Mouse (Mus musculus) small intestine, adult 2 months (tissue): ENCODE measurements around the gene Msi2. TPM values are rescaled to one million over a fixed set of nuclear protein-coding genes. Genes with fewer than 3 reads are reported as not detected.

Source experiments
- H3K27ac ChIP-seq: fragments of 200-500 bp; 2 replicates; pipeline ENCODE4 v1.5.1; 2012; ENCODE audit warnings: low read depth, low read length, control low read depth, inconsistent platforms; ENCODE audit not compliant: insufficient read depth
- H3K27me3 ChIP-seq: fragments of 200-500 bp; 2 replicates; pipeline ENCODE4 v1.6.1; 2012; ENCODE audit warnings: mild to moderate bottlenecking, moderate library complexity, low read length, inconsistent platforms; ENCODE audit not compliant: control insufficient read depth, insufficient read depth
- H3K36me3 ChIP-seq: fragments of 200-500 bp; 2 replicates; pipeline ENCODE4 v1.6.1; 2012; ENCODE audit warnings: mild to moderate bottlenecking, low read length, control low read depth, inconsistent platforms; ENCODE audit not compliant: control insufficient read depth, insufficient read depth
- H3K4me1 ChIP-seq: fragments of 200-500 bp; 2 replicates; pipeline ENCODE4 v1.6.1; 2012; ENCODE audit warnings: low read length, inconsistent platforms, mixed read lengths; ENCODE audit not compliant: control insufficient read depth, insufficient read depth, insufficient read length
- H3K4me3 ChIP-seq: fragments of 200-500 bp; 2 replicates; pipeline ENCODE4 v1.5.1; 2012; ENCODE audit warnings: low read depth, mild to moderate bottlenecking, control low read depth, inconsistent platforms, low read length, moderate library complexity
- CTCF ChIP-seq: fragments of 200-500 bp; IDR thresholded peaks from 2 replicates; pipeline ENCODE4 v1.5.1; 2012; ENCODE audit warnings: low read depth, mild to moderate bottlenecking, control low read depth, inconsistent platforms, low read length, moderate library complexity, mixed read lengths; ENCODE audit not compliant: insufficient replicate concordance, insufficient read length; ENCODE audit errors: extremely low read depth
- POLR2A ChIP-seq: fragments of 200-500 bp; IDR thresholded peaks from 2 replicates; pipeline ENCODE4 v1.6.1; 2012; ENCODE audit warnings: low read depth, mild to moderate bottlenecking, control low read depth, inconsistent platforms, low read length, moderate library complexity
- WGBS: fragments of 180-500 bp; shearing (Covaris S2); methylation state at CpG from one replicate; pipeline ENCODE4 v1.1.7; 2018; 5-methylcytosine and 5-hydroxymethylcytosine counted together
- polyA plus RNA-seq: library from polyadenylated mRNA; depleted of rRNA; stranded (reverse); fragments of >200 nt; gene quantifications from 2 replicates; pipeline ENCODE4 v1.2.3, GENCODE M21; 2012

Gene Msi2
- polyA plus RNA-seq, 1 experiment, result 8.8 TPM

GRCm38 (mm10) chr11:88626576-88626975, 91.7 kb downstream of the Msi2 start:
- H3K36me3 ChIP-seq, result no peaks in the 10 kb centered on the region
- no peak overlapping the region for H3K27ac ChIP-seq
- no peak for TF ChIP-seq CTCF
- no peak for TF ChIP-seq POLR2A
- peaks cover 15% of the 10 kb centered on the region for H3K4me1 ChIP-seq
- no peaks in the 10 kb centered on the region for H3K27me3 ChIP-seq
- WGBS, result 63% methylated on average over 8 of the region's 8 CpGs
- H3K4me3 ChIP-seq, result no peak overlapping the region

- Histone ChIP-seq H3K27me3 (no peaks in the 10 kb centered on the region), H3K4me1 (peaks cover 12% of the 10 kb centered on the region), H3K36me3 (no peaks in the 10 kb centered on the region), H3K27ac (no peak overlapping the region), H3K4me3 (no peak overlapping the region)
- TF ChIP-seq CTCF (no peak), POLR2A (no peak)
- WGBS, result 93% methylated on average over 9 of the region's 9 CpGs
These were observed 92.3 kb downstream of the Msi2 start for GRCm38 (mm10) chr11:88626061-88626460.

GRCm38 (mm10) chr11:88625063-88625462, 93.2 kb downstream of the Msi2 start:
- no peaks in the 10 kb centered on the region for H3K27me3 ChIP-seq
- peaks cover 12% of the 10 kb centered on the region for H3K4me1 ChIP-seq
- H3K36me3 ChIP-seq, result no peaks in the 10 kb centered on the region
- no peak overlapping the region for H3K4me3 ChIP-seq
- WGBS, result 82% methylated on average over 14 of the region's 14 CpGs
- H3K27ac ChIP-seq, result no peak overlapping the region
- TF ChIP-seq POLR2A (no peak), CTCF (no peak)

- Histone ChIP-seq H3K4me3 (no peak overlapping the region), H3K4me1 (peaks cover 13% of the 10 kb centered on the region), H3K27ac (no peak overlapping the region), H3K27me3 (no peaks in the 10 kb centered on the region), H3K36me3 (no peaks in the 10 kb centered on the region)
- no peak for TF ChIP-seq CTCF
- no peak for TF ChIP-seq POLR2A
- WGBS, result 82% methylated on average over 6 of the region's 6 CpGs
These were observed 93.7 kb downstream of the Msi2 start for GRCm38 (mm10) chr11:88624627-88625026.

GRCm38 (mm10) chr11:88623671-88624070, 94.6 kb downstream of the Msi2 start:
- Histone ChIP-seq H3K4me3 (no peak overlapping the region), H3K36me3 (no peaks in the 10 kb centered on the region), H3K4me1 (peaks cover 16% of the 10 kb centered on the region), H3K27me3 (no peaks in the 10 kb centered on the region), H3K27ac (no peak overlapping the region)
- TF ChIP-seq POLR2A (no peak), CTCF (no peak)
- 40% methylated on average over 6 of the region's 6 CpGs for WGBS

- peaks cover 20% of the 10 kb centered on the region for H3K4me1 ChIP-seq
- H3K27me3 ChIP-seq, result no peaks in the 10 kb centered on the region
- TF ChIP-seq POLR2A, result no peak
- no peak for TF ChIP-seq CTCF
- no peaks in the 10 kb centered on the region for H3K36me3 ChIP-seq
- WGBS, result 70% methylated on average over 6 of the region's 6 CpGs
- no peak overlapping the region for H3K27ac ChIP-seq
- H3K4me3 ChIP-seq, result no peak overlapping the region
These were observed 95.8 kb downstream of the Msi2 start for GRCm38 (mm10) chr11:88622496-88622895.

GRCm38 (mm10) chr11:88621789-88622188, 96.5 kb downstream of the Msi2 start:
- Histone ChIP-seq H3K36me3 (no peaks in the 10 kb centered on the region), H3K27ac (no peak overlapping the region), H3K4me1 (peaks cover 15% of the 10 kb centered on the region), H3K4me3 (no peak overlapping the region), H3K27me3 (no peaks in the 10 kb centered on the region)
- TF ChIP-seq POLR2A (no peak), CTCF (no peak)
- 85% methylated on average over 4 of the region's 4 CpGs for WGBS
